Mouse (Mus musculus) kidney, postnatal 14 days (tissue): Measurements from ENCODE around the gene Rpl27.
"Not testable (repeated sequence)": the region's sequence is repeated elsewhere in the genome, so short reads cannot be mapped to it uniquely, and the experiment has no call there.

Source experiments
- DNase-seq: peaks from one replicate; pipeline ENCODE4 v3.0.0; 2022; ENCODE audit warnings: mixed read lengths

Gene Rpl27

DNA sequence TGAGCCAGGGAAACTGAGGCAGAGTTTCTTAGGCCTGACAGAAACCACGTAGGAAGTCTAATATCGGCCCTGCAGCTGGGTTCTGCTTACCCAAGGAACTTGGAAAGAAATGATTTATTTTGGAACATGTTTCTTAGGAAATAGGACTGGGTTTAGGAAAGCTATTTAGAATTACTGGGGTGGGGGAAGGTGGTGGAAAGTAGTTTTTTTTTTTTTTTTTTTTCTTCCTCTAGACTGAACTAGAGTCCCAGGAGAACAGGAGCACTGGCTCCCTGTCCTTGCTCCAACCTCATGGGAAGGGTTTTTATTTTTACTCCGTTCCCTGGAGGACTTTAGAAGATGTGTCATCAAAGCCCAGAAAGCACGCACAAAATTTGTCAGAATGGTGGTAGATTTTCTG lies 27.1 kb downstream of the Rpl27 start:
- no peak for DNase-seq

DNA sequence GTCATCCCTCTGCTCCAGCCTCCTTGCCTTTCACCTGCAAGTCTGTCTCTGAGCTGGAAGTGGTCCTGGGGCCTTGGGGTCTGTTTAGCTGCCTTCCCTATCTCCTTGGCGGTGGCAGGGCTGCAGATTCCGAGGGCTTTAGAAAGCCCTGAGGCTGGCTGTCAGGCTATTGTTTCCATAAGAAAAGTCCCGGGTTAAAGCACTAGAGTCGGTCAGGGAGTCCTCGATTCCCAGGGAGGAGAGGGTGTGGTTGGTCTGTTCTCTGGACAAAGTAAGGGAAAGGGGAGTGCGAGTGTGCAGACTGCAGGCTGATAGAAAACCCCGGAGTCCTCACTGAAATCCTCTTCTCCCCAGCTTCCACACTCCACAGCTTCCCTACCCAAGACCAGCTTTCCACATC lies 28.1 kb downstream of the Rpl27 start:
- no peak for DNase-seq

DNA sequence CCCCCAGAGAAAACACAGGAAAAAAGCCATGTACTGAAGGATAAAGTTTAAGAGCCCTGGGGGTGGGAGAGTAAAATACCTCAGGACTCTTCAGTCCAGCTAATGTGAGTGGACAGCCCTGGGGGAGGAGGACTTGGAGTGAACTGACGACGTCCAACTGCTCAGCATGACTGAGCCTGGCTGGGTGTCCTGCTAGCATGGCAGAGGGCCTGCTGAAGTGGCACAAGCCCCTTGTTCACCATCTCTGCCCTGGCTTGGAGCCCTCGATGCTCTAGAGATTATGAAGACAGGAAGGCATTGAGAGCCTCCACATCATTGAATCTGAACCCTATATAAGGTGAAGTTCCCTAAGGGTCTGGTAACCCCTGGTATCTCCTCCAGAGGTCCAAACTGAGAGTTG lies 29.8 kb downstream of the Rpl27 start:
- DNase-seq, result no peak

DNA sequence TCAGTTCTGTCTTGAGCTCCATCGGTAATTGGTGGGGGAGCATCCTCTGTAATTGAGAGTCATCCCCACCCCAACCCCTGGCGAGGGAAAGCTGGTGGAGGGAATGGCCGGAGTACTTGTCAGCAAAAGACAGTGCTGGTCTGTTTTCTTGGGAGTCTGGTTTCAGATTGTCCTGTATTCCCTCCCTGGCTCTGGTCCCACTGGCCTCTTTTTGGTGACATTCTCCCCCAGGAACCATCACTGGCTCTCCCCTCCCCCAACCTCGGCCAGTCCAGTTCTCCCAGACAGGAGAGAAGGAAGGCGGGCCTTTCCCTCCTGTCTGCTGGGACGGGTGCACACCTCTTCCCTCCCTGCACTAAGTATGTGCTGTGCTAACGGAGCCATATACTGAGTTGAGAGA lies 30.2 kb downstream of the Rpl27 start:
- no peak for DNase-seq

DNA sequence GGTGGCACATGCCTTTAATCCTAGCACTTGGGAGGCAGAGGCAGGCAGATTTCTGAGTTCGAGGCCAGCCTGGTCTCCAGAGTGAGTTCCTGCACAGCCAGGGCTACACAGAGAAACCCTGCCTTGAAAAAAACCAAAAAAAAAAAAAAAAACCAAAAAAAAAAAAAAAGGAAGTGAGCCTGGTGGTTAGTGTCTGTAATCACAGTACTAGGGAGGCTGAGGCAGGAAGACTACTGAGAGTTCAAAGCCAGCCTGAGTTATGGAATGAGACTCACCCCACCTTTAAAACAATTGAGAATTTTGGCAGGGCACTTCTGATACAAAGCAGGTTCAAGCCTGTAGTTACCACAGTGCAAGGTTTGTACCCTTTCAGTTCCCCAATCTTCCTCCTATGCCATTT lies 31.6 kb downstream of the Rpl27 start:
- not testable (repeated sequence) for DNase-seq

DNA sequence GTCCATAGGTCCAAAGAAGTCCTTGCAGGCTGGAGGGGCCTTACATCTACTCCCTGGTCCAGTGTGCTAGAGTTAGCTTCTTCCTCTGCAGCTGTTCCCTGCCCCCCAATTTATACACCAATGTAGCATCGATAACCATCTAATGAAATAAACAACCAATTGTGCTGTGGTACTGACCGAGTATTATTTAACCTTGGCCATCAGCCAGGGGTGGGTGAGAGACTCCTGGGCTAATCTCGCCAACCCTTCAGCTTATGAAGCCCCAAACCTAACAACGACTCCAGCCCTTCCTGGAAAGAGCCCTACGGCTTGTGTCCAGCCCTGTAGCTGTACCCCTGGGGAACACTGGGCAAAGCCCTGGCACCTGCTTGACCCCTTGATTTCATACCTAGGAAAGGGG lies 32.2 kb downstream of the Rpl27 start:
- DNase-seq, result no peak

DNA sequence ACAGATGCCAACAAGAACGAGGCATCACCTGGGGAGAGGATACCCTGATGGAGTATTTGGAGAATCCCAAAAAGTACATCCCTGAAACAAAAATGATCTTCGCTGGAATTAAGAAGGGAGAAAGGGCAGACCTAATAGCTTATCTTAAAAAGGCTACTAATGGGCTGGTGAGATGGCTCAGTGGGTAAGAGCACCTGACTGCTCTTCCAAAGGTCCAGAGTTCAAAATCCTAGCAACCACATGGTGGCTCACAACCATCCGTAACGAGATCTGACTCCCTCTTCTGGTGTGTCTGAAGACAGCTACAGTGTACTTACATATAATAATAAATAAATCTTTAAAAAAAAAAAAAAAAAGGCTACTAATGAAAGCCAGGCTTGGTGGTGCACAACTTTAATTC lies 34.3 kb downstream of the Rpl27 start:
- not testable (repeated sequence) for DNase-seq

DNA sequence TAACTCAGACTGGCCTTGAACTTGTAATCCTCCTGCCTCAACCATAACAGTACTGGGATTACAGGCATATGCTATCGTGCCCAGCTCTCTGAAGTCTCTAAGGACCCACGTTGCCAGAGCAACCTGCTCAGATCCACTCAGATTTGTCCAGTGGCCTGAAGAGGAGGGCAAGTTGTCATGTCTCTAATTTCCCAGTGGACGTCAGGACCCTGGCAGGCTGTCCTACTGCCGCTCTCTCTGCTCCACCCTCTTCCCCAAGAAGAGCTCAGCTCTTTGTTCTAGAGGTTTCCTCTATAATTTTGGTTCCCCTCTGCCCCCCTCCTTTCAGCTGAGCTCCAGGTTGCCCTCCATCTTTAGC lies 35.1 kb downstream of the Rpl27 start:
- DNase-seq, result no peak

DNA sequence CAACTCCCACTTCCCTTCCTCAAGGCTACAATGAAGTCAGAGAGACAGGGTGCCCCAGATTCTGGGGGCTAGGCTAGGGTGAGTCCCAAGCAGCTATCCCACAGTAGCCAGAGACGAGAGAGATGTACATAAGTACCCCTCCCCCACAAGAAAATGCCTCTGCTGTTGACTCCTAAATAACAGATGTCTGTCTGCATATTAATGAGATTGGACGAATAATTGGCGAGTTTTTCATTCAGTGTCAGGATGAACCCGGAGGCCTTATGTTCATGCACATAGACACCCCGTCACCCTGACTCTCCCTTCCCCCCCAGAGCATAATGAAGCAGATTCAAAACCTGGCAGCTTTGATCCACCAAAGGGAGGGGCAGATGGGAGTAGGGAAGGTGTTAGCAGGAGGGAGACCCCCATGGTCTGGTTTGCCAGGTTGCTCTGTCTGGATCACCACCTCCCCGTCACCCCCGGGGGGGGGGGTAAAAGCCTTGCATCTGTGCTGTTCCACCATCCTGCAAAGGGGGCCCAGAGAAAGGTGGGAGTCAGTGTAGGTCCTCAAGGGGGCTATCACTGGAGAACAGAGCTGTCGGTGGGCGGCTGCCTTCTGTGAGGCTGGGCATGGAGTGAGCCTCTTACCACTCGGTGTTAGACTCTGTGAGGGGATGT lies 35.6 kb downstream of the Rpl27 start:
- no peak for DNase-seq

DNA sequence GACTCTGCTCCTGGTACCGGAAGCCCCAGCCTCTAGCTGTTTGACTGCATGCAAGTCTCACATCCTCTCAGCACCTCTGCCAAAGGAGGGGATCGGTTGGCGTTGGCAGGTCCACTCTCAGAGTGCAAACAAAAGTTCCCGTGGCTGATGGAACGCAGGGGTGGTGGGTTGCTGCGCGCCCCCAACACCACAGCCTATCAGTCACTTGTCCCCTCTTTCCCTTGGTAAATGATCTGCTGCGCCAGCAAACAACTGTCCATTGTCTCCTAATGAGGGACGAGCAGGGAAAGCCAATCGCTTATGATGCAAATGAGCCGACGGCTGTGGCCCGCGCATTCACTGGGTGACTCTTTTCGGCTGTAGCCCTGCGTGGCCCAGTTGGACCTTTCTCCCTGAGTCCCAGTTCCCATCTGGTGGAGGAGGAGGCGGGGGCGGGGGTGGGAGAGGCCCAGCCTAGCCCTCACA lies 37.1 kb downstream of the Rpl27 start:
- DNase-seq, result no peak

DNA sequence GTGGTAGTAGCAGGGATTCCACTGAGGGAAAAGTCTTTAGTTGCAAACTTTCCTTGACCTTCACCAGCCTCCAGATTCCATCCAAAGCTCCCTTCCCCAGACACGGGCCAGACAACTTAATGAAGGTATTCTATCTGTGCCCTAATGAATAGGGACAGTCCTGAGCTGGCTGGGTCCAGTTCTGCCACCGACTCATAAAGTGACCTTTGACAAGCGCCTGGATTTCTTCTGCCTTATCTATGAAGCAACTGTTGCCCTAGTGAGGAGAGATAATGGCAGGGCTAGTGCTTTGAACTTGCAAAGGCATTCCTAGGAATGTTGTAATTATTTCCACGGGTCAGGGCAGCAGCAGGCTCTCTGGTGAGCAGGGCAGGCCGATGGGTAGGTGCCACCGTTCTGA lies 38.8 kb downstream of the Rpl27 start:
- no peak for DNase-seq

DNA sequence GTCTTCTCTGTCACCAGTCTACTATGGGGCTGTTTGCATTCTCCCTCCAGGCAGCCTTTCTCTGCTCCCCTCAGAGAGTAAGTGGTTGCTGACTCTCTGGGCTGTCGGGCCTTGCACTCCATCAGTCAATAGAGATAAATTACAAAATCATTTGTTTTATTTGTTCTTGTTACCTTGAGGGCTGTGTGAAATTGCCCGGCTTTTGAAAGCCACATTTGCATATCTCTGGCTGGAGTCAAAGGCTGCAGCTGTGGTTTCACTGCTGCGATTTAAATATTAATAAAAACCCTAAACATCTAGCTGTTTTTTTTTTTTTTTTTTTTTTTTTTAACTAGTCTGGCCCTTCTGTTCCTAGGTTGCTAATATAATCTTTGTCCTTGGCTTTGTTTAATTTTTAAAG lies 41.7 kb downstream of the Rpl27 start:
- no peak for DNase-seq

DNA sequence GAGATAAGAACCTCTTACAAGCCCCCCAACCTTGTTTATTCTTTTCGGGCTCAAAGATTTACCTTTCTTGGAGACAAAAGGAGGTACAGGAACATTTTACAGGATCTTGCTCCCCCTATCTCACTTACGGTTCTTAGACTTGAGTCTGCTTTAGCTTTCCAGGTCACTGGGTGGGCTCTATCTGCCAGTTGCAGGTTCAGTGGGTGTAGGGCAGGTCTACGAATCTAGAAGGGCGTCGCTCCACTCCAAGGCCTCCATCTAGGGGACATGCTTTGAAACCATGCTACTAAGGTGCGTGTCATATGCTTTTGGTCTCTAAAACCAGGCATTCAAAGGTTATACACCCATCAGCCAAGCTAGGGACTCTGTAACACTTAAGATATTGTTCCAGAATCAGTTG lies 42.1 kb downstream of the Rpl27 start:
- no peak for DNase-seq

DNA sequence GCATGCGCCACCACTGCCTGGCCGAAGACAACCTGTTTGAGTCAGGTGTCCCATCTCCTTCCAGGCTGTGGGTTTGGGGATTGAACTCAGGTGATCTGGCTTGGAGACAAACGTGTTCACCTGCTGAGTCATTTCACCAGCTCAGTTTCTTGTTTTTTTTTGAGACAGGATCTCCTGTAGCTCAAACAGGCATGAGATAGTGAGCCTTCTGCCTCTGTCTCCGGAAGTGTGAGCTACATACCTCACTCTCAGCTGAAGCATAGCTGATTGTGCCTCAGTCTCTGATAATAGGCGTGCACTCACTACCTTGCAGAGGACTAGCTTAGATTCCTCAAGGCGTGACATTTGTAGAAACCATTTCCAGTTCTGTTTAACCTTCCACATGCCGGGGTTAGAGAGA lies 42.7 kb downstream of the Rpl27 start:
- DNase-seq, result no peak

DNA sequence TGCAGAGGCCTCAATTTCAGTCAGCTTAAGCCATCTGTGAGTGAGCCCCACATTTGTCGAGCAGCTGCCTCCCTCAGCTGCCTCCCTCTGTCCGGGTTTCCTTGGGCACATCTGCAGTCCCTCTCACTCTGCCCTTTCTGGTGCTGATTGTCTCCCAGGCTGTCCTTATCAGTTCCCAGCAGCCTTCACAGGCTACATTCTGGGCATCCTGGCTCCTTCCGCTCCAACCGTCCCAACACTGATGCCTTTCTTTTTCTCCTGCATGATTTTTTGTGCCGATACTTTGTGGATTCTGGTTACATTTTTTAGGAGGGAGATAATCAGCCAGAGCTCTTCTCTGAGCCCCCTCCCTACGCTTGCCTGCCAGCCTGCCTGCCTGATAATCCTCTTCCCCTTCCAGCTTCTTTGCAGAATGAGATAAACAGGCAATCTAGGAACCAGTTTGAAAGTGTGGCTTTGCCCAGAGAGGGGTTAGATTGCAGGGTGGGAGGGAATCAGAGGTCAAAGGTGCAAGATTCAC lies 43.5 kb downstream of the Rpl27 start:
- no peak for DNase-seq

DNA sequence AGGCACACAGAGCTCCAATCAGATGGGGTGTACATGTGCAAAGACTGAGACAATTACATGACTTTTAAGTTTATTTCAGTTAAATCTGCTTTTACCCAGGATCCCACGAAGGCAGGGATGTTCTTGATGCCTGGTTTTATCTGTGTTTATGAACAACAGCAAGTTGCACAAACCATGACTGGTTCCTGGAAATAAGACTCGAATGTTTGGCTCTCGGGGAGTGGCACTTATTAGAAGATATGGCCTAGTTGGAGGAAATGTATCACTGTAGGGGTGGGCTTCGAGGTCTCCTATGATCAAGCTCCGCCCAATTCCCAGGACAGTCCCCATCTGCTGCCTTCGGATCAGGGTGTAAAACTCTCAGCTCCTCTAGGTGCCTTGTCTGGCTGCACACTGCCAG lies 44.0 kb downstream of the Rpl27 start:
- DNase-seq, result no peak
